Mouse (Mus musculus) c-Kit-positive CD71-positive TER-119-positive erythroid progenitor cells, embryonic 14.5 days (primary cell): ENCODE measurements around the gene Atp2b2.

ENCODE experiments used
- DNase-seq: peaks from one replicate; pipeline ENCODE4 v3.0.0-alpha.2; 2013; ENCODE audit warnings: low spot score

Atp2b2 gene

DNA sequence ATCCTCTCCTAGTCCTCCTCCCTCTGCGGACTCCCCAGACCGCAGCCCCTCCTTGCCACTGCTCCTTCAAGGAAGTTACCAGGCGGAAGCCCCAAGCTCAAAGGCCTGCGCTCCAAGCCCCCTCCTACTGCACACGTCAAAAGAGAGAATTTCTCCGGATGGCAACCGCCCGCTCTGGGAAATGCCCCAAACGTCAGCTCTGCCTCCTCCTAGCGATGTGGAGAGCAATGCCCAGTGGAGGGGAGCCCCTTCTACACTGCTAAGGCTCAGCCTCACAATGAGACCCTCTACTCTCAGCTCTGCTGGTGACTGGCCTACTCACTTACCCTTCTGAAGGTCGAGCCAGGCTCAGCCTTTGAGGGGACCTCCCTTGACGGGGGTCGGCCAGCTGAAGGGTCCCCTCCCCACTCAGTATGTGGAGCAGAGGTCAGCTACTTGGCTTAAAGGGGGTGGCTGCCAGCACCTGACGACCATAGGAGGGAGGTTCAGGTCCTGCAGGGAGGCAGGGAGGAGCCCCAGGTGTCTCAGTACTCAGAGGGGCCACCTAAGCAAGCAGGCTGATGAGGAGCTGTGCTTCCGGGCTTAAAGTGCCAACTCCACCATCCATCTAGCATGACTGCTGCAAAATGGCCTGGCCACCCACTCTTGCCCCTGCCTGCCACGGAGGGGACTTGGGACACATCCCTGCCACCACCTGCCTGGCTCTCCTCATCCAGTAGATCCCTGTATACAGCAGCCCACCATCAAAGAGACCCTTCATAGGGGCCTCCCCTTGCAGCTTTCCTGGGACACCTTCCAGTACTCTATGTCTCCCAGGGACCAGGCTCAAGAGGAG, 152.2 kb downstream of the Atp2b2 start:
- DNase-seq: no peak

DNA sequence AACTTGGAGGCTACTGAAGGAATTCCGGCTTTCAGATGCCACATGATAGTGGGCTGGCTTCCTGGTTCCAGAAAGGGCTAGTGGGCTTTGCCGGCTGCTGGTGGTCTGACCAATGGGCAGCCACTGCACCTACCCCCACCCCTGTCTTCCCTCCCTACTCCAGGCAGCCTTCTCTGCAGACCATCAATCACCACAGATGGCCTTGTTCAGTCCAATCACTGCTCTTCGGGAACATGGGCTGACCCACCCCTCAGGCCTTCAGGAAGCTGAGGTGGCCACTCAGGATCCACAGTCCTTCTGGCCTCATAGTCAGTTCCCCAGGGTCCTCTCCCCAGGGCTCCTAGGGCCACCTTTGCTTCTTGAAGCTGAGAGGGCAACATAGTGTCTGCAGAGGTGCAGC, 153.2 kb downstream of the Atp2b2 start:
- DNase-seq: no peak

DNA sequence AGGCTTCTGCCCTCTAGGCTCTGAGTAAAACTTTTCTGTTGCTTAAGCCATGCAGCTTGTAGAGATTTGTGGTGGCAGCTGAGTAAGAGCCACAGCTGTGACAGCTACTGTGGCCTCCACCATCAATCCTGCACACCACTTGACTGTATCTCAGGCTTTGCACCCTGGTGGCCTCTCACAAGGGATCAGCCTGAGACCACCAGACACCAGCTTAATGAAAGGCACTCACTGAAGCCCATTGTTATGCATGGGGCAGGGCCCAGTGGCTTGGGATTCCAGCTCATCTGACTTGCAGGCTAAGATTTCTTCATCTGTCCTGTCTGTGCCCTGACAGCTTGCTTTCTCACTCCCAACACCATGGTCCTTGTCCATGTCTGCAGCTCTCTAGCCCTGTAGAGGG, 155.5 kb downstream of the Atp2b2 start:
- no peak for DNase-seq

DNA sequence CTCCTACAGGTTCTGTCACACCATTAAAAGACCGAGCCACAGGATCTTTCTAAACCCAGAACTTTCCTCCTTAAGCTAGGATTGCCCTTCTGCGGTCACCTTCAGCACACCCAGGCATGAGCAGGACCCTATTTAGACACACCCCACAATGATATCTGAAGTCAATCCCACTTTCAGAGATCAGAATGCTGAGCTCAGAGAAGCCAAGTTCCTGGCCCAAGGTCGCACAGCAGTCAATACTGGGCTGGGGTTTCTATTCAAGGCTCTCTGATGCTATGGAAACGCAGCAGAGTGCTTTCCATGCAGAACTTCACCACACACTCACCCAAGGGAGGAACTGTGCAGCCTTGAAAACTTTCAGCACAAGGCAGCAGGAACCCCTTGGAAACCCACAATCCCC, 157.6 kb downstream of the Atp2b2 start:
- DNase-seq: no peak

DNA sequence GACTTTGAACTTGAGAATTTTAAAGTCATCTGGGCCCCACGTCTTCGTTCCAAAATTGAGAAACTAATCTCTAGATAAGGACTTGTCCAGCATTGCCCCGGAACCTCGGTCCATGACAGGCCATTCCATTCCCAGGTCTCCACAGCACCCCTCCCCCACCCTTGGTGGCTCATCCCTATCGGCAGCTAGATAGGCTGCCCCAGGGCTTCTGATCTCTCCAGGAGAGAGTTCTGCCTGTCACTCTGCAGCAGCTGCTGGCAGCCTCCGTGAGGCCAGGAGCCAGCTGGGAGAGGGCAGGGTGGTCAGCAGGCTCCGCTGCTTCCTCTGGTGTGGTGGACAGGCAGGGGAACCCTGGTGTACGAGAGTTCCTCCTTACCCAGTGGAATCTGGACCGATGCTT, 159.2 kb downstream of the Atp2b2 start:
- DNase-seq: no peak

DNA sequence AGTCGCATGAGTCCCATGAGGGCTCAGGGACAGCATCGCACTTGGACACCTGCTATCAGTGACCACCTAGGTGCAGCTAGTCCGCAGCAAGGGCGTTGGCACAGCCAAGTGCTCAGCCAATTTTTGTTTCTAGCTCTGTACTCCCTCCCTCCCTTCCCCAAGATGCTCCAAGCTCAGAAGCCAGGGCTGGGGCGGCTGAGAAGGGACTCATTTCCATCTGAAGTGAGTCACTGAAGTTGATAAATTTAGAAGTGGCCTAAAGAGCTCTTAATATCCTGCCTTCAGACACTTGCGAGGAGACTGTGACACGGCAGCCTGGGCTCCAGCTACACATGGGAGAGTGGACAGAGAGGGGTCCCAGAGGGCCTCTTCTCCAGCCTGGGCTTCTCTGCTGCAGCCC, 160.0 kb downstream of the Atp2b2 start:
- DNase-seq: no peak

DNA sequence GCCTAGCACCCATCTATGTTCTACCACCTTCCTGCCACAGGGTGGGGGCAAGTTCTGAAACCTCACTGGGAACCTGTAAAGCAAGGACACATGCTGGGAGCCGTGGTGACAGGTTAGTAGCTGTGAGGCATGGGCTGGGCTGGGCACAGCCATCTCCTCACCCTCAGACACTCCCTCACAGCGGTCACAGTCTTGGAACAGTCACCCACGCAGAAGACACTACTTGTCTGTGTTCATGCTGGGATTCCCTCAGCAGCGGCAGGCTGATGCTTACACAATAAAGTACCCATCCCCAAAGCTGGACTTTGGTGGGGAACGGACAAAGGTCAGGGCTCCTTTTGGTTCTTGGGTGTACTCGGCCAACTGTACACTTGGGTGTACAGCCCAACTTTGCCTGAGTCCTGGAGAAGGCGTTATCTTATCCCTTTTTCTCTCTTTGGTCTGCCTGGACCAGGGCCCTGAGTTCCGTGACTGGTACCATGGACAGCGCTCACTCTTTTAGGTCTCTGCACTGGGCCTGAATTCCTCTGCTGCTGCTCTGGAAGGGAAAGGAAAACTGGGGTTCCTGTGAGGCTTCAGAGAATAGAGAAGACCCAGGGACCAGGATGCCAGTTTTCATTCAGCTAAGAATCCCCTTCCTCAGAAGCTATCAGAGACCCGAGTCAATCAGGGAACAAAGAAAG, 160.7 kb downstream of the Atp2b2 start:
- DNase-seq: peak; percentile 8

DNA sequence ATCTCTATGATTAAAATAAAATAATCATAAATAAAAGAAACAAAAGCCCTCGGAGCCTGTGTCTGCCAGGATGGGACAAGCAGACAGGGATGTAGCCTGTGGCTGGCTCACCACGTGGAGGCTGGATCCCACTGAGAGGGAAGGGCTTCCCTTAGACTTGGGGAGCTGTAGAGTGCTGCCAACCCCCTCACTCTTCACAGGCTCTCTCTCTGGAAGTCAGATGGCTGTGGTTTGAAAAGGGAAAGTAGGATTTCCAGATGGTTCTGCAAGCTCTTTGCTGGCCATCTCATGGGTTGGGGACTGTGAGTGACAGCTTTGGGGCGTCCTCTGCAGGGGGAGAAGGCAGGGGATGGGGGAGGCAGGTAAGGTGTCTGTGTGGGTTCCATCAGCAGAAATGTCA, 163.0 kb downstream of the Atp2b2 start:
- DNase-seq: no peak

DNA sequence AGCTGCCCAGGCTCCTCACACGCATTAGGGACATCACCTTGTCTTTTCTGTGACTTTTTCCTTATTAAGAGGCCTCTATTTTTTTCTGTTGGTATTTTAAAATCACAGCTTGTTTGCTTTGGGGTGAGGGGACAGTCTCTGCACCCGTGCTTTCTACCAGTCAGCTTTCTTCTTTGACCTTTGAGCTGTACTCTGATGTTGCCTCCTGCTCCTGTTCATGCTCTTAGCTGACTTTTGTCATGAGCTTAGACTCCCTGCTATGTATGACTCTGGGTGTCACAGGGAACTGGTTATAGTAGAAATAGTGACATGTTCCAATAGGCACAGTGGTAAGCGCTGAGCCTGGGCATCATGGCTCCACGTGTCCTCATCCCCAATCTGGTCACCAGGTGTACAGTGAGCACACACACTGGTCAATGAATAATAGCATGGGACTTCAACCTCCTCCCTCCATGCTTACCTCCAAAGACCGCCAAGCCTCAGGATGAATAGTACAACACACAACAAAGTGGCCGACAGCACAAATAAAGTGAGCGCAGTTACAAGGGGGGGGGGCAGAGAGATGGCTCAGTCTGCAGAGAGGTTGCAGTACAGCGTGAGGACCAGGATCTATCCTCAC, 163.8 kb downstream of the Atp2b2 start:
- DNase-seq: no peak

DNA sequence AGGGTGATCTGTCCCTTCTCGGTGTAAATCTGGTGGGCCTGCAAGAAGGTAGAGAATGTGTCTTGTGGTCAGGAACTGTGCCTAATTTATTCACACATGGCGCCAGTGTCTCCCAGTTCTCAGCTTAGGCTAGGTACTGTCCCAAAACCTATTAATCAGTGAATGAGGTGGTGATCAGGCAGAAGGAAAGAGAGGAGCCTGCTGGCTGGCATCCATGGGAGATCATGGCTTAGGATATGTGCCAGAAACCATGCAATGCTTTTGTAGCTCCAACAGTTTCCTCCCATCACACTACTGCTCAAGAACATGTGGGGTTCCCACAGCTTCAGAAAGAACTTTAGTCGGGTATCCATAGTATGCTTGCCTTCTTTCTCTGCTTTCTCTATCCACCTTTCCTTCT, 165.8 kb downstream of the Atp2b2 start:
- DNase-seq: no peak

DNA sequence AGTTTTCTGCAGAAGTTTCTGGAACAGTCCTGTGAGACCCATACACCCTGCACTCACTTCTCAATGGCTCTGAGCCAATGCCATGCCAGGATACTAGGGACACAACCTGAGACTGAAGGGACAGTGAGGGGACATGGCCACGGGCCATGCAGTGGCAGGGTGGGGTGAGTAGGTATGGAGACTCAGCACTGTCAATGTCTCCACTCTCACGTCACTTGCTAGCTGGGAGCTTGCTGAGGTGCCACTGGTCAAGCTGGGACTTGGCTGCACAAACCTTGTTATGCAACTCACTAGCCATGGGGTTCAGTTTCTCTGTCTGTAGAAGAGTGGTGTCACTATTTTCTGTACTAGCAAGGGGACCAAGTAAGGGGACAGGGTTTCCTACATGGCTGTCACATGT, 167.2 kb downstream of the Atp2b2 start:
- DNase-seq: no peak

DNA sequence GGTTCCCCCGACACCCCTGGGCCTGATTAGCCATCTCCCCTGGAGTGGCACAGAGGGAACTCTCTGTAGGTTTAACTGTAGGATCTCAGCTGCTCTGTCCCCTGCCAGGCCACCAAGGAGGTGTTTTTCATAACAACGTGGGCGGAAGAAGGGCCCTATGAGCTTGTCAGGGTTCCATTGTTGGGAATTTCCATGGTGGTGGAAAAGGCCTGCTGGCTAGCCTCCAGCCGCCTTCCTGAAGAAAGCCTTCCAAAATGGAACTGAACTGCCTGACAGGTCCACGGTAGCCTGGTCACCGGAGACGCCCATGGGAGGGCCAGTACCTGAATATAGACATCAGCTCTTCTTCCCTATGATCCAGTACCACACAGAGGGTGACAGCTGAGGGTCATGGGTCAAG, 169.8 kb downstream of the Atp2b2 start:
- DNase-seq: no peak

DNA sequence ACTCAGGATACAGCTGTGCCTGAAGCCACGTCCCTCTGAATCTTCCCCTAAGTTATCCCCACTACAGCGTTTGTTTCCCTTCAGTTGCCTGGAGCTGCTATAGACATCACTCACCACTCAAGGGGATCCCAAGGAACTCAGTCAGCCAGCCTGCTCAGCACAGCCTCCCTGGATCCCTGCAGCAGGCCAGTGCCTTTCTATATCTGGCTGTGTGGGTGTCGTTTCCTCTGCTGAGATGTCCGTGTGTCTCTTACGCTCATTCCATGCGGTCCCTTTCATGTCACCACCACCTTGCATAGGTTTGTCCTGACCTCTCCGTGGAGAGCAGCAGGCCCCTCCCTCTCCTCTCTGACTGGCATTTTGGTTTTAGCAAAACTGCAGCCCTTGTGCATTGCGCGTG, 171.6 kb downstream of the Atp2b2 start:
- DNase-seq: no peak

DNA sequence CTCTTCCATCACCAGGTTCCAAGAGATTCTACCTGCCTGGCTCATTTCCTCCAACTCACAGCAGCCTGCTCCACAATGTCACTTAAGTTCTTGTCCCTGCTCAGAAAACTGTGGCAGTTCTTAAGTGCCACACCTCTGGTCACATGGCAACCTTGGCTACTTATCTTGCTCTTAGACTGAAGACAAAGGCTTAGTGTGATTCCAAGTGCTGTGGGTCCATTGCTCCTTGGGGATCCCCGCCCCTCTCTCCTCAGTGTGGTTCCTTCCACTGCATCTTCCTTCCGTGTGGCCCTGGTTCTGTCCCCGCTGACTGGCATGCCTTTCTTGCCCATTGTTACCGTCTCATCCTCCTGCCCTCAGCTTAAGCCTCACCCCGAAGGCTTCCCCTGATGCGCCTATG, 173.9 kb downstream of the Atp2b2 start:
- no peak for DNase-seq

DNA sequence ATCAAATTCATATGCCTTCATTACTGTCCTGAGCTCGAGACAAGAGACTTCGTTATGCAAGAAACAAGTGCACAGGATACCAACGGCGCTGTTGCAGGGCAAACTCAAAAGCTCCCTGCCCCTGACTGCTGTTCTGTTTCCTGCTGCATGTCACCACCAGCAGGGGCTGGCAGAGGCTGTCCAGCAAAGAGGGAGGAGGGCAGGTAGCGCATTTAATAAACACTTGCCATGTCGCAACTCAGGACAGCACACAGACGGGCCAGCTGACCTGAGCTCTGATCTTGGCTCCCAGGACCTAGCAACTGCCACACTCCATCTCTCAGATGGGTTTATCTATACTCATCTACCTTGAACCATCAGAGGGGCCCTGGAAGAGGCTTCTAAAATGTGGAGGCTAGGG, 176.7 kb downstream of the Atp2b2 start:
- no peak for DNase-seq

DNA sequence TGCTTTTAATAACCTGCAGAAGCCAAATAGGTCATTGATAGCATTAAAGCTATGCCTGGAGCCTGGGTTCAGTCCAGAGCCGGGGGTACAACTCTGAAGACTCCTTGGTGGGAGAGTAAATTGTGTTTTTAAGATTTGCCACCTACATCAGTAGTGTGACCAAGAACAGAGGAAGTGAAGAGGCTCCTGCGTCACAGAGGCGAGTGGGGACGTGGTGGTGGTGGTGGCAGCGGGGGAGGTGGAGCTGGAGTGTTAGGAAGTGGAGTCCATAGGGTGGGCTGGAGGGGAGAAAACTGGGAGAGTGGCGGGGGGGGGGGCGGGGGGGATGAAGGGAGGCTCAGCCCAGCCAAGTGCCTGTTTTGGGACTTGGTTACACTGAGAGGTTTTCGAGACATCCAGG, 177.6 kb downstream of the Atp2b2 start:
- DNase-seq: no peak

DNA sequence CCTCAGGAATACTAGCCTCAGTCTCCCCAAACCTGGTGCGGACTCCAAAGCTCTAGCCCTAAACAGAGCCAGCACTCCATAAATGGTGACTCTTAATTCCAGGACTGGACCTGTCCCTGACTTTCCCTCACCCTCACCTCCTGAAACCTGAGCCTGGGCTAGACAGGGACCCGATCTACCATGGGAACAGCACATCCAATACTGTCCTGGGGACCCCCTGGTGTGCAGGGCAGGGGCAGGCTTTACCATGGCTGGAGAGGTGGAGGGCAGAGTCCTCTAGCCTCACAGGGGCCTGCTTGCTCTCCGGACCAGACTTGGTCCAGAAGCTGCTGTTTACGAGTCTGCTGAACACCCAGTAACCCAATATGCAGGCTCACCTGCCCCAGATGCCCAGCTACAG, 179.5 kb downstream of the Atp2b2 start:
- DNase-seq: no peak

DNA sequence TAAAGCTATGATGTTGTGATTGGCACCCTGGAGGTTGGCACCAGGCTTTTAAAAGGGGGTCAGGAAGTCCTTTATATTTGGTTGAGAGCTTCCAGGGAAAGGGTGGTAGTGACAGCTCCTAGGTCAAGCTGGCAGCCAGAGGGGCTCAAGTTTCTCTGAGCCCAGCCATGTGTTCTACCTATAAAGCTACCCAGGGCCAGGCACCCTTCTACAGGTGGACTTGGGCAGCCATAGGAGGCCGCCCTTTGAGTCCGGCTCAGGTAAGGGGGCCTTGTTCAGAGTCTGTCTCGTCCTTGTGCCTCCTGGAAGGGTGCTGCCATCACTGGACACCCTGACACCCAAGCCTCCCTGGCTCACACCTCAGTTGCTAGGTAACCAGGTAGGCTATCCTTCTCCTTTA, 180.5 kb downstream of the Atp2b2 start:
- DNase-seq: no peak

DNA sequence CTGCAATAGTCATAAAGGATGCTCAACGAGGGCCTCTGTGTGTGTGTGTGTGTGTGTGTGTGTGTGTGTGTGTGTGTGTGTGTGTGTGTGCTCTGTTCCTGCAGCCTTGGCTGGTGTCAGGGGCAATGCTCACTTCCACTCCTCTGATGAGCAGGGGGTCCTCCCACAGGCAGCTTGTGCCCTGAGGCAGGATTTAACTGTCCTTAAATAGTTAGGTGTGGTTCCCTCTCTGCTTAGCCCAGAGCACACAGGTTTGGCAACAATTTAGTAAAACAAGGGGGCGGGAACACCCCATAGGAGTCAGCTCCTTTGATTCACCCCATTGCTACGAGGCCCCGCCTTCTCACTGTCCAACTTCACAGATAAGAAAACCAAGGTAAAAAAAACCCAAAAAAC, 181.0 kb downstream of the Atp2b2 start:
- no peak for DNase-seq

DNA sequence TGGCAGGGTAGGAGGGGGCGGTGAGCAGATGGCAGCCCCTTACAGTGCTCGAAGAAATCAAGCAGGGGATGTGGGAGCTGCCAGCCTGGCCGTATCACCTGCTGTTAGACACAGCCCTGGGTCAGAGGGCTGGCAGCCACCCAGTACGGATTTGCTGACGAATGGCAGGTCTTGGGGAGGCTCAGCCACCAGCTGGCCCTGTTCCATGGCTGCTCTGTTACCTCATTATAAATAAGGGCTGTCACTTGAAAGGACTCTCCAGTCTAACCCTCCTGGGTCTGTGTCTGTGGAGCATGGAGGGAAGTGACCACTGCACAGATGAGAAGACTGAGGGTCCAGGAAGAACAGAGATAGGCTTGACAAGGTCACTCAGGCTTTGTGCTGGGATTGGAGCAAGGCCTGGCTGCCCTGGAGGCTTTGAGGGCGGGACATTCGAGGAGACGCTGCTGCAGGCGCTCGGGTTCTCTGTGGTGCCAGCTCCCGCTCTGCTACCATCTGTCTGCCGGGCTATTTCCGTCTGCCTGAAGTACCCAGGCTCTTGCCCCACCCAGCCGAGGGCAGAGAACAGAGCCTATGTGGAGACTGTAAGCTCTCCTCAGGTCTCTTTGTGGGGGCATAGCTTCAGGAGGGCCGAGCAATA, 181.6 kb downstream of the Atp2b2 start:
- no peak for DNase-seq

DNA sequence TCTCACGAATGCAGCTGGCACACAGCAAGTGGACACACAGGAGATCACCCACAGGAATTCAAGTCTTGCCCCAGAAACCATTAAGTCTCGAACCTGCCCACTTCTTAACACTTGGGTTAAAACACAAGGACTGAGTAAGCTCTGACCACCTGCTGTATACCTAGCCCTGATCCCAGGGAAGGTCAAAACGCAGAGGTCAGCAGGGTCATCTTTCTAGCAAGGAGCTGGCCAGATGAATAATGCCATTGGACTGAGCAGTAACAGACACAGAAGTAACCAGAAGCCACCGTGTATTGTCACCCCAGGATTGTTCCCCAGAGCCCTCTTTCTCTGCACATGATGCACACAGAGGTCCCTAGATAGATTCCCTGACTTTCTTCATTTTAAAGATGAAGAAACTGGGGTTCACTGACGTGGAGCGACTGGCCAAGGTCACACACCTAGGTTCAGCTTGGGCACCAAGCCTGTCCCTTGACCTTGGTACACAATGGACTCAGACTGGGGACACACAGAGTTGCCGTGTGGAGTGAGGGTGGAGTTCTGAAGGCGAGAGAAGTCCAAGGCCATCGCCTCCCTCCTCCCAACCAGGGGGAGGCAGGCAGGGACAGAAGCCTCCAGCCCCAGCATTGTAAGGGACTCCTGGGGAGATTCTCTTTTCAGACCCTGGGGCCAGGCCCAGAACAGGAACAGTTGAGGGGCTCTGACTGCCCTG, 182.2 kb downstream of the Atp2b2 start:
- DNase-seq: no peak

DNA sequence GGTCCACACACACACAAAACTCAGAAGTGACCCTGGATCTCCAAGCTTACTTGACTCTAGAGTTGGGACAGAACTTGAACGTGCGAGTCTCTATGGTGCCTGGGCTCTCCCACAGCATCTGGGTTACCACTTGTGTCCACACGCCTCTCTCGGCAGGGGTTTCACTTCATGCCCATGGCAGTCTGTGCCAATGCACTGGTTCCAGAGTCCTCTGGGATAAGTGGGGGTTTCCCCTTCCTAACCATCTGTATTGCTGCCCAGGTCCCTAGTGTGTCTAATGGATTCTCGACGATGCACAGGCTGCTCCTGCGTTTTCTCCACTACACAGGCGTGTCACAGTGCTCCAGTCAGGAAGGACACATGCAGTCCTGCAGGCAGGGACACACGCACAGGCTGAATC, 184.1 kb downstream of the Atp2b2 start:
- no peak for DNase-seq
